Mouse (Mus musculus): ENCODE results near the gene Tom1l2. TPM values are rescaled to one million over a fixed set of nuclear protein-coding genes. Genes with fewer than 3 reads are reported as not detected.
A peak's percentile ranks its signal among the peaks of the same experiment; 100 is the strongest.

Gene Tom1l2
- total RNA-seq, 2 experiments from 2014 or later: 218 to 221 TPM

DNA sequence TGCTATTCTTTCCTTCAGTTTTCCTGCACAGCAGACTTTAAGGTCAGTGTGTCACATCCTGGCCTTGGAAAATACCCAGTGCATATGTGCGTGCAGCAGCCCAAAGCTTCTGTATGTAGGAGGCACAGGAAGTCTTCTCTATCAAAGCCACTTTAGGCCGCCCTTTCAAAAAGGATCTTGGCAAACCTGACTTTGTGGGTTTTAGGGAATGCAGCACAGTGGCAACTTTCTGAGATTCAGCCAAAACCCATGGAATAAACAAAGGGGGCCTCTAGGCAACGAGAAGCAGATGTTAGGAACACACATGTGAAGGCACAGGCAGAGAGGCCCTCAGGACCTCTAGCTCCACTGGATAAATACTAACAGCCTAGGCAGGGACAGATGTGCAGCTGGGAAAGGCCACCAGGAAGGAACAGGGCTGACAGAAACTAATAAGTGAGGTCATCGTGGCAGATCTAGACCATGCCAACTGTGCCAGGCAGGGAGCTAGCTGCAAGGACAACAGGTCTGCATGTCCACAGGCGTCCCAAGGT is 79.4 kb downstream of the Tom1l2 start:
- DNase-seq (ENCODE audit: low spot score in 2 of 2): no peak

DNA sequence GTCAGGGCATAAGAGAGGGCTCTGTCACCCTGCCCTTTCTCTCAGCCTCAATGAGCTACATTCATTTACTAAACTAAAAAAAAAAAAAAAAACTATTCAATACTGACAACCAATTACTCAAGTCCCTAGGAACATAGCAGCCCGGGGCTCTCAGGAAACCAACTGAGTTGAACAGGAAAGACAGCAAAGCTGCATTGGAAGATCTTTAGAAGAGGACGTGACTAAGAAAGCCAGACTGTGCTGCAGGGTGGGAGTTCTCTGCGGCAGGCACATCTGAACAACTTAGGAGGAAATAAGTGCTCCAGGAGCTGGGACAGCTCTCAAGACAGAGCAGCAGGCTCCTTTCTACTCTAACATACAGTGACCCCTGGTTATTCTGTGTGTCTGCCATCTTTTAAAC is 84.1 kb downstream of the Tom1l2 start:
- no peak for DNase-seq (ENCODE audit: low spot score in 2 of 2)

DNA sequence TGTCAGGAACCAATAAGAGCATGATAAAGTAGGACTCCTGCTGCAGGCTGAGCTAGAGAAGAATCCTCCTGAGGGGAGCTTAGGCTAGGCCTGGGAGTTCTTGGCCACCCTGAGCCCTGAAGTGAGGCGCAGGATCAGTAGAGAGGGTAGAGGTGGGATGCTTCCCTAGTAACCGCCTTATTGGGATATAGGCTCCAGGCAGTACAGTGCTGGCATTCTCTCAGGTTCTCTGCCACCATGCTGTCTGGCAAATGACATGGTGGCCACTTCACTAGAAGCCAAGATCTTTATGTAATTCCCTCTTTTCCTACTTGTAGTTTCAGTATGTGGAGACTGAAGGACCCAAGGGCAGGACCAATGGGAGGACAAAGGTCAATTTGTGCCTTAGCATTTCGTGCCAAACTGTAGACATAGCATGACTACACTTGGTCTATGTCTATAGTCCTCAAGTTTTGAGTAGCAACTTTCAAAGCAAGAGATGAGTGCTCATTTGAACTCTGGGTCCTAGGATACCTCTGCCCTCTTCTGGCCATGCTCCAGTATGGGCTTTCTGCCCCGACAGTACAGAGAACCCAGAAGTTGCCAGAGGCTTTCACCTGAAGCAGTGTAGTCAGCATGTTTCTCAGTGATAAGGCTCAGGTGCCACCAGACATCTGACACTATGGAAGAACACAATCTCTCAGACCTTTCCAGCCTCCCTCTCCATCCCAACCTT is 87.3 kb downstream of the Tom1l2 start:
- DNase-seq (ENCODE audit: low spot score in 2 of 2): no peak

DNA sequence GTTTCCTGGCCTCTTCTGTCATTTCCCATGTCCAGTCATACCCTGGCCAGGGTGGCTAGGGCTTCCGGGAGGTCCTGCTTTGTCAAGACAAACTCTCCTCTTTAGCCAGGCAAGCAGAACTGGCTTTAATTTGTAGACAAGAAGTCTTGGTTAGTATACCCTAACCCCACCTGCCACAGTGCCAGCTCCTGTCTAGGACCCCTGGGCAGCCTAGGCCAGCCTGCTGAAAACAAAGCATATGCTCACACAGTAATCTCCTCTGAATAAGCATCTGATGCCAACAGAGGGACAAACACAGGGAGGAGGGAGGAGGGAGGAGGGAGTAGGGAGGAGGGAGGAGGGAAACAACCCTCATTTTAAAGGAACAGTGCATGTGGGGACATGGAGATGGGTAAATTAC is 88.1 kb downstream of the Tom1l2 start:
- DNase-seq (ENCODE audit: low spot score in 2 of 2): no peak

DNA sequence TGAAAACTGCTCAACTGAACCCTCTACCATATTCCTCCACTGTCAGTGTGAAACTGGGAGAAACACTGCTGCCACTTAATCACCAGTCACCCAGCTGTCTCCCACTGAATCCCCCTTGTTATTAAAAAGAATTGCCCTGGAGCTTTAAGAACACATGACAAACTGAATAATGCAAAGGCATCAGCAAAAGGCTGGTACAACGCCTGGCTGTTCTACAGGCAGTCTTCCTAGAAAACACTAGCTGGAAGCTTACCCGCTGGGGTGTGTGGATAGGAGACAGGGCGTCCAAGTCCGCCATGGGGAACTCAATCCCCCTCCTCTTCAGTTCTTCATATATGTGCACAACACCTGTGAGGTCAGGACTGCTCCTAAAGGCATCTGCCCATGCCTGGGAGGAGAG is 90.3 kb downstream of the Tom1l2 start:
- no peak for DNase-seq (ENCODE audit: low spot score in 2 of 2)

DNA sequence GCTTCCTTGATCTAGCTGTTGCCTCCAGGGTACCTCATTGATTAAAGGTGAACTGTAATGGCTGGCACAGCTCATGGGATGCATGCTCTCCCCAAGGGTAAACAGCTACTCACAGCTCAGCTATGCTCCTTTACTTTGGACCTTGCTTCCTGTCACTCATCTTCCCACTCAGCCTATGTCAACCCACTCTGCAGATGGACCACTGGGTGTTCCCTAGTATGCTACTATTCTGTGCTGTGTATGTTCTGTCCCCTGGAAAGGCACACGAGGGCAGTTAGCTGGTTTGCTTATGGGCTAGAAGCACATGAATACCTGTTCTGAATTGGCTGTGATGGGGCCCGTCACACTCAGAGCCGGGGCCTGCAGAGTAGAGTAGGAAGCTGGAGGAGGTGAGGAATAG is 92.0 kb downstream of the Tom1l2 start:
- peak in 1 of 2 experiments; percentile 24 for DNase-seq (ENCODE audit: low spot score in 2 of 2)

DNA sequence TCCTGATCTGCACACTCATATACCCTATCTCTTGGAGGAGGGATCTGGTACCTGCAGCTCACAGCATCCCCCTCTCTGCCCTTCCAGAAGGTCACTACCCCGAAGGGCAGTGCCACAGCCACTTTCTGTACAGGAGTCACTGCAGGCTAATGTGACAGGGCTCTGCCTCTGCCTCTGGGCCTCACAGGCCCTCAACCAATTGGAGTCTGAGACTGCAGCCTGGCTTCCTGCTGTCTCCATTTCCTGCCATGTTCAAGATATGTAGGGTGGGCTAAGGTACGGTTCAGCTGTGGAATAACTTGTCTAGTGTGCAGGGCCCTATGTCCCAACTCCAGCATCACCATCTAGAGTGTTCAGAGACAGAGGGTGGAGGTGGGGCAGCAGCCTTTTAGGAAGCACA is 95.0 kb downstream of the Tom1l2 start:
- DNase-seq (ENCODE audit: low spot score in 2 of 2): no peak

DNA sequence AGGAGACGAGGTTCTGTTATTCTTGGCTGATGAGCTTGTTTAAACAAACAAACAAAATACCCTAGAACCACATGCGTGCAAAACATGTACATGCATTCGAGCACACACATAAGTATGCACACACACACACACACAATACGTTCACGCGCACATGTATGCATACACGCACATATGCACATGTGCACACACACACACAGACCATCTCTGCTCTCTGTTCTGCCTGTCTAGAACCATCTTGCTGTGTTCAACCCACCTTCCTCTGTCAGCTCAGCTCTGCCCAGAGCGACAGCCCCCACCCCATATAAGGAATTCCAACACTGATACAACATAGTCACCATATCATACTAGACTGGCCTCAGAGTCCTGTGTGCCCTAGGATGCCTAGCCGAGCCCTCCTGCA is 96.0 kb downstream of the Tom1l2 start:
- DNase-seq (ENCODE audit: low spot score in 2 of 2): no peak

DNA sequence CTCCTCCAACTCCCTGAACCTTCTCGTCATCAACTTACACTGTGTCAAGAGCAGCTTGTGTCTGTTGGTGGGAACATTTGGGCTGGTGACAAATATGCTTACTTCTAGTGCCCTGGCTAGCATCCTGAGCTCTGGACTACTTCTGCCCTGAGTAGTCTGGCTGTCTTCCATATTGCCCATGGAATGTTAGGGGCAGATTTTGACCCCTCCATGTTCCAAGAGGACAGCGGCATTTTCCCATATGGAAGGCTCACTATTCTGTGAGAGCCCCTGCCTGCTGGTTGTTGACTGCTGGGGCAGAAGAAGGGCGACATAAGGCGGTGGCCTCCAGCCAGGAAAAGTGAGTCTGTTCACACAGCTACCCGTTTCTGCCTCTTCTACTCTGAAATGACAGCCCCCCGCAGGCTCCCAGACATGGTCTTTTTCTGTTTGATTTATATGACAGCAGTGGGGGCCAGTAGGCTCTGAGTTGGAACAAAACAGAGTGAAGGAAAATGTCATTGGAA is 96.5 kb downstream of the Tom1l2 start:
- peak; percentile 33 to 50 for DNase-seq (ENCODE audit: low spot score in 2 of 2)

DNA sequence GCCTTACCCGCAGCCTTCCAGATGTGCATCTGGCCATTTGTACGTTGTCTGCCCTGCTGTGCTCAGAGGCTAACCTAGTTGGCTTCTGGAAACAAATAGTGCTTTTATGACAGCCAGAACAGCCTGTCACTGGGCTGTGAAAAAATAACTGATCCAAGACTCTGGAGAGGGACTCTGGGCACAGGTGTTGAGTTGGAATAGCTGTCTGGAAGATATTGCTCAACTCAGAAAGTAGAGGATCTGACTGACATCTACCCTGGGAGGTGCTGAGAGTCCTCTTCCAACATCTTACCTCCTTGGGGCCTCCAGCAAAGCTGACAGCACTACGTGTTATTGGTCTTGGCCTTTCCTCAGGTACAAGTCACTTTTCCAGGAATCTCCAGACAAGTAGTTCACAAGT is 97.1 kb downstream of the Tom1l2 start:
- no peak for DNase-seq (ENCODE audit: low spot score in 2 of 2)

DNA sequence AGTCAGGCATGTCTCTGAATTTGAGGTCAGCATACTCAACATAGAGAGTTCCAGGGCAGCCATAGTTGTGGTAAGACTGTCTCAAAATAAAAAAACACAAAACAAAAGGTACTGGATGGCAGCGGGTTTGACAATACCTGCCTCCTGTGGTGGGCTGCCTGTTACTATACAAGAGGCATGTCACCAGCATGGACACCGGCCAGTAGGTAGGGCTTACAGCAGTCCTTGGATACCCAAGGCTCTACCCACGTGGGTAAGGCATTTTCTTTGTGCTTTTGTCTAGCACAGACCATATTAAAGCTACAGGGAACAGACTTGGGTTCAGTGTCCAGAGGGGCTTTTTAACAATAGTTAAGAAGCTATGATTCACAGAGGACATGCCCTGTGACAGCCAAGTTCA is 97.5 kb downstream of the Tom1l2 start:
- DNase-seq (ENCODE audit: low spot score in 2 of 2): no peak

DNA sequence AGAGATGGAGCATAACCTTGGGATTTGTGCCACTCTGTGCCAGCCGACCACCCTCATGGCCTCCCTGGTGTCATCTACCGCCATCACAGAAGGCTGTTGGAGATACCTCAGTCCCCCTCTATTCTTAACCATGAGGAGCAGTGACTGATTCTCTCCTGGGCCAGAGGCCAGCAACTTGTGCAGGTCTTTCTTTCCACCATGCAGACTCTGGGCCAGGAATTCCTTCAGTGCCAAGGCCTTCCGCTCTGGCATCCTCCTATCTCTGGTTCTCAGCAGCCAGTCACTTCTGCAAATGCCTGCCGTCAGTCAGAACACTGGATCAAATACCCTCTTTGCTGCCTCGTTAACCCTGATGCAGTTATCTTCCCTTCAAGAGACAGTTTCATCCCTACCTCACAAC is 98.4 kb downstream of the Tom1l2 start:
- DNase-seq (ENCODE audit: low spot score in 2 of 2): no peak

DNA sequence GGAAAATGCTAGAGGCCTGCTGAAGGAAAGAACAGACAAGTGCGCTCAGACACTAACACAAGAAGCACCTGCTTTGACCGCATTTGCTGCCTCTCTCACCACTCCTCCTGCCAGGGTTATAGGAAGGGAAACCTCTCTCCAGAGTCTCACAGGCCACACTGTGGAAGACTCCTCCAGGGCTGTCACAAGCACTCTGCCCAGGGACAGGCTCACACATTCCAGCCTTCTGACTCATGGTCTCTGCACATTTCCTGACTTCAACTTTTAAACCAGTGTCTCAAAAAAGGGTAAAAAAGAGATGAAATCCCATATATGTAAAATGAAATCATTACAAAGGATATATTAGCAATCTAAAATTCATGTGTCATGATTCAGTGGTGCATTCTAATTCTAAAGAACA is 99.2 kb downstream of the Tom1l2 start:
- DNase-seq (ENCODE audit: low spot score in 2 of 2): no peak

DNA sequence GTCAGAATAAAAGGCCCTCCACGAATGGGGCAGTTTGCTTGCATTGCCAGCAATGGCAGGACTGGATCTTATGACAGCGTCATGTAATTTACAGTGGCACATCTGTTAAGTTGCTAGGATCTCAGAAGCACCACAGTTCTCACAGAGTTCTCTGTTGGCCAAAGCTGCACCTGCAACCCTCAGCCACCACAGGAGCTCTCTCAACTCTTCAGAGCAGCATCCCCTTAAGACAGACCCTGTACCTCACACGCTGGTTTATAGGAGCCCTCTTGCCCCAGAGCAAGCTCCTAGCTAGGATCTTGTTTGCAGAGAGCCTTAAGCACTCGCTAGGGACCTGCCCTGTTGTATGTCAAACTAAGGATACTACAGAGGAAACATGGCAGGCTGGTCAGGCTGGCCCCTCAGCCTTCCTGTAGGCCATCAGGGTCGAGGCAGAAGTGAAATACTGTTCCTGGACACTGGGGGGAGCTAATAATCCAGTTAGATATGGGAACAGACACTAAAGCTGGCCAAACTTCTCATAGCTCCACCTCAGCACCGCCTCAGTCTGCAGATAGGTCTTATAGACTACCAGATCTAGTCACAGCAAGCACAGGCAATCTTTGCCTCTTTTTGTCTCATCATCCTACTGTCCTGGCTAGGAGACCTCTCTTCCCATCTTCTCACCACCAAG is 101.6 kb downstream of the Tom1l2 start:
- peak in 1 of 2 experiments; percentile 49 for DNase-seq (ENCODE audit: low spot score in 2 of 2)

DNA sequence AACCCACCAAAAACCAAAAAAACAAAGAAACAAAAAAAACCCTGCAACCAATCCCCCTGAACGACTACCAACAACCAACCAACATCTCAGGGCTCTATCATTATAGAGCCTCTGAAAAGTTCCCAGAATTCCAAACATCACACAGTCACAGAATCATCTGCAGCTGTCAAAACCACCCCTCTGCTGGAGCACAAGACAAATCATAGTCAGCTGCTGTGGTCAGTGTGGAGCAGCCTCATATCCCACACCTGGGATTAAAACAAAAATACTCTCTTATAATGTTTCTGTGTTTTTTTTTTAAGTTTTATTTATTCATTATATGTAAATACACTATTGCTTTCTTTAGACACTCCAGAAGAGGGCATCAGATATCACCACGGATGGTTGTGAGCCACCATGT is 102.8 kb downstream of the Tom1l2 start:
- DNase-seq (ENCODE audit: low spot score in 2 of 2): no peak

DNA sequence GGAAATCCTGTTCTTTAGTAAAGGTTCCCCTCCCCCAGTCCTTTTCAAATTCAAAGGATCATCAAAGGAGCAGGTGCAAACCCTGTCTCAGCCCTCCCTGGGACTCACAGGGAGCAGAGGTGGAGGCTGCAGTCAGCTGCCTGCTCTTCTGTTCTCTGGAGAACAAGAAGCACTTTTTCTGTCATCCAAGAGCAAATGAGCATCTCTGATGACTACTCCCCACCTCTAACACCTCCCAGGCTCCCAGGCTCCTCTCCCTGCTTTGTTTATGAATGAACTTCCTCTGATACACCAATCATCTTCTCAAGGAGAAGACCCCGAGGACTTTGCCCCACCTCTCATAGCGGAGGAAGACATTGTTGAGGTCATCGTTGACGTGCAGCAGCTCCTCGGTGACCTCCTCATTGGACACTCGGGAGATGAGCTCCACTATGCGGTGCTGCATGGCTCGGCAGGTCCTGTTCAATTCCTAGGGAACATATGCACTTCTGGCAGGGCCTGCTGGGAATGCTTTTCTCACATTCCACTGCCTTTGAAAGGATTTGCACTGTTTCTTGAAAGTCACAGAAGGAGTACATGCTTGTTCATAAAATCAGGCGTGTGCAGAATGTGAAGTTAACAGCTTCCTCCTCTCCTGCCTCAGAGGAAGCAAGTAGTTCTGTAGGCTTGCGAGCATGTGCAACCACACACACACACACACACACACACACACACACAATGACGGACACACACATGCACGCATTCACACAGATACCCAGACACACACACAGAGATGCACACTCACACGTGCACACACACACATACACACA is 103.9 kb downstream of the Tom1l2 start:
- no peak for DNase-seq (ENCODE audit: low spot score in 2 of 2)

DNA sequence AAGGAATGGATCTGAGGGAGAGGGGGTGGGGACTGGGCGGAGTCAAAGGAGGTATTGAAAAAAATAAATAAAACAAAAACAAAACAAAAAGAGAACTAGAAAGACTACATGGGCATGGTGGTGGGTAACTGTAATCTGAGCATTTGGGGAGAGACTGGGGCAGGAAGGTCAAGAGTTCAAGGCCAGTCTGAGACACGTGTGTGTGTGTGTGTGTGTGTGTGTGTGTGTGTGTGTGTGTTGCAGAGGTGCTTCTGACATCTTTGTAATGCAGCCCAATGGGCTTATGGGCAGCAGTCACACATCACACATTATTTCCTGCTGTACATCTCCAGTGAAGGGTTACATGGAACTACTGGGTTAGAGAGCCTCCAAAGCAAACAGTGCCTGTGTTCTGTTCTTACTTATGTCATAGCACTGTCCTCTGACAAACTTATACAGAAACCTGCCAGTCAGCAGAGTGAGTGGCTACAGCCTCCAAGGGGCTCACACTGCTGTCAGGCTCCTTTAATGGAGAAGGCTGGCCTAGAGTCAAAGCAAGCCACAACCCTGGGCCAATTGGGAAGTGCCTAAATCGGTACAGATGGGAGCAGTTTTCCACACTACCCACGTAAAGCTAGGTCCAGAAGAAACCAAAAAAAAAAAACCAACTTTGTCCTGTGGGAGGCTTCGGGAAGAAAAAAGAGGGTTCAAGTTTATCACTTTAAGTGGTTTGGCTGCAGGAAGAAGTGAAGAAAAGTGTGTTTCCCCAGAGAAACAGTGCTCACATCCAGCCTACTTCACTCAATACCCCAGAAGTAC is 104.8 kb downstream of the Tom1l2 start:
- peak; percentile 47 to 51 for DNase-seq (ENCODE audit: low spot score in 2 of 2)

DNA sequence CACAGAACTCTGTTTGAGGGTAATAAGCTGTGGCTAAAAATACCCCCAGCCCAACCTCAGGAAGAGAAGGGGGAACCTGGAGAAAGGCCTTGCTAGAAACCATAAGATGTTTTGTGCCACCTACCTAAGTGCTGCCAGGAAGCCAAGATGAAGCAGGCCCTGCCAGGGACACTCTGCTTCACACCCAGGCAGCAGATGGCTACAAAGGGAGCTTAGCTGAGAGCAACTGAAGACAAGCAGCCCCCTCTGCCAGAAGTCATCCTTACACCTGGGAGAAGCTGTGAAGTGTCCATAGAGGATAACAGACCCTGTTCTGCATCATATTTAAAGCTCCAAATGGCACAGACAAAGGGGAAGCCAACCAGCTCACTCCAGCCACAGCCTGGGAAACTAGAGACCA is 106.6 kb downstream of the Tom1l2 start:
- peak; percentile 40 to 51 for DNase-seq (ENCODE audit: low spot score in 2 of 2)

DNA sequence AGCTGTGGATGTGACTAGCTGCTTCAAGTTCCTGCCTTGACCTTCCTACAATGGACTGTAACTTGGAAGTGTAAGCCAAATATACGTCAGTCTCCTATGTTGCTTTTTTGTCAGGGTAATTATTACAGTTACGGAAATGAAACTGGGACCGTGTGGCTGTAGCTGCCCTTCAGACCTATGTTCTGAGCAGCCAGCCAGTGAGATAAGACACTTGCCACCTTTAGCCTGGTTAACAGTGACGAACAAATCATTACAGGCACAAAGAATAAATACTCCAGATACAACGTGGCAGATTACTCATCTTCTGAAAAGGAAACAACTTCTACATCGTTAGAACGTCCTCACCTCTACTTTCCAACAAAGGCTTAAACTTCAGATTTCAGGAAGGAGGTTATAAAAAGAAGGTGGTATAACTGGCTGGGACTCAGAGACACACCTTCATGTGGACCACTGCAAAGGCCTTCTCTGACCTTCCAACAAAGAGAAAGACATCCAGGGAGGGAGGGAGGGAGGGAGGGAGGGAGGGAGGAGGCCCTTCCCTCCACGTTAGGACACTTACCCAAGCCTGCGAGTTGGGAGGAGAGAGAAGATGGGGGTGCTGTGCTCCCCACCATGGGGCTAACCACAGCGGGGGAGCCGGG is 108.1 kb downstream of the Tom1l2 start:
- no peak for DNase-seq (ENCODE audit: low spot score in 2 of 2)

DNA sequence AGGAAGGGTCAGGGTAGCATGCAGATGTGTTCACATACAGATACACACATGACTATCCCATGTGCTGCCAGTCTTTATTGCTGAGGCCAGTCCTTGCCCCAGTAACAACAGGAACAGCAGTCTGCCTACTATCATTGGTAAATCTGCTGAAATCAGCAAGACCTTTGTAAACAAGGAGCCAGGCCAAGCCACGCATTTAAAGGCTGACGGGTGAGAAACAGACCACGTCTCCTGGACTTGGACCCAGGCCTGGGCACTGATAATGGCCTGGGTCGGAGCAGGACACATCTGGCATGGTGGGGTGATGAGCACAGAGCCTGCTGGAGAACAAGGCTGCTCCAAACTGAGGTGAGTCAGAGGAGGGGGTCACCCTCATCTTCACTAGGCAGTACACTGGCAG is 112.2 kb downstream of the Tom1l2 start:
- DNase-seq (ENCODE audit: low spot score in 2 of 2): no peak
